Mouse (Mus musculus): ENCODE data around the gene Celsr3. TPM values are rescaled to one million over a fixed set of nuclear protein-coding genes. Genes with fewer than 3 reads are reported as not detected.
A peak's percentile ranks its signal among the peaks of the same experiment; 100 is the strongest.

Gene Celsr3
- total RNA-seq, 2 experiments from 2014 or later, result 0.14 TPM; not detected in 1

DNA sequence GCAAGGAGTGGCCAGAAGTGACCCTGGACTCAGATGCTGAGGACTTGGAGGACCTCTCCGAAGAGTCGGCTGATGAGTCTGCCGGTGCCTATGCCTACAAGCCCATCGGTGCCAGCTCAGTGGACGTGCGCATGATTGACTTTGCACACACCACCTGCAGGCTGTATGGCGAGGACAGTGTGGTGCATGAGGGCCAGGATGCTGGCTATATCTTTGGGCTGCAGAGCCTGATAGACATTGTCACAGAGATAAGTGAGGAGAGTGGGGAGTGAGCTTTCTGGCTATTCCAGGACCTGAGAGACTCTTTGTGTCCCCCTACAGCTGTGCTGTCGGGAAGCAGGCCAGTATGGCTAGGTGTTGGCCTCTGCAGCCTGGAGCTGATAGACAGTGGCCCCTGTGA, 20.4 kb upstream of the Celsr3 start:
- no peak for DNase-seq
- intact Hi-C loops (cut with DNase I), result loop anchor here (5.0 kb wide), 1 partner anchor 48 kb away; no protein-coding TSS in a partner anchor

DNA sequence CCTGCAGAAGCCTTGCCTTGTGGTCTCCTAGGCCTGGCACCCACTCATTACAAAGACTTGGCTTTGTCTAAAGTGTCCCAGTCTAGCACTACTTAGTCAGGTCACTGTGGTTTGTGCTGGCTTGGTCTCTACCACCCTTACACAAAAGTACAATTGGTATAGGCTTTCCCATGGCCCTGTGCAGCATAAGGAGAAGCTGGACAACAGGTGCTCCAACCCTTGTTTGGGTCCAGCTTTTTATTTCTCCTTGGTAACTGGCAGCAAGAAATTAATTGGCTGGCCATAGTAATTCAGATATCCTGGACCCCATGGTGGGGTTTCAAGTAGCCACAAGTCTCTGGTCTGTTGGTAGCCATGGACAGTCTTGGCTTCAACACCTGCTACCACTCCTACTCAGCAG, 19.7 kb upstream of the Celsr3 start:
- intact Hi-C loops (cut with DNase I), result loop anchor here (5.0 kb wide), 1 partner anchor 49 kb away; no protein-coding TSS in a partner anchor

DNA sequence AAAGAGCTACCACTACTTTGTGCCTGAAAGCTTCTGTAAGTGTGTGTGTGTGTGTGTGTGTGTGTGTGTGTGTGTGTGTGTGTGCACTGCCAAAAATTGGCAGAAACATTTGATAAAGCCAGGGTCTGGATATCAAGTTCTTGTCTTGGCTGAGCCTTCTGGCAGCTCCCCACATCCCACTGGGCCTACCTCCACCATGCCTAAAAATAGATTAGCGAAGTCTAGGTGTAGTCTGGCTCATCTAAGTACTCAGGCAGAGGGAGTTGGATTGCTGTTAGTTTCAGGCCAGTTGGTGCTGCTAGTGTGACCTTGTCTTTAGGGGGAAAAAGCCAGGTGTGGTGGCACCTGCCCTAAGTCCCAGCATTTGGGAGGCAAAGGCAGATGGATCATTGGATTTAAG, 19.3 kb upstream of the Celsr3 start:
- intact Hi-C loops (cut with DNase I), result loop anchor here (1.0 to 5.0 kb wide), 2 partner anchors 23 to 50 kb away; no protein-coding TSS in a partner anchor
- DNase-seq, result peak; percentile 31 to 44

More for the DNA sequence above, 19.7 kb upstream of the Celsr3 start:
- DNase-seq, result no peak

DNA sequence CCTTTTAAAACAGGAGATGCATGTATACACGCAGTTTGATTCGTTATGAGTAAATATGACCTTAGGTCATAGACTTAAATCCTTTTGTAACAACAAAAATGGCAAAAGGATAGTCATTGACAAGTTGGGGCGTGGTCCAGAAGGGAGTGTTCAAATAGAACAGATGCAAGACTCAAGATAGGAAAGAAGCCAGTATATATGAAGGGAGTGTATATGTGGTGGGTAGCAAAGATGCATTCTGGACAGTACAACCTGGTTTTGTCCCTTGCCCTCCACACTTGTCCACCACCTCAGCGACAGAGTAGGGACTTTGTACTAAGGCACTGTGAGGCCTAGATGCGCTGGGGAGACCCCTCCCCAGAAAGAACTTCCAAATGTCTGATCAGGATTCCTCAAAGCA, 18.4 kb upstream of the Celsr3 start:
- intact Hi-C loops (cut with DNase I), result loop anchor here (1.0 to 5.0 kb wide), 2 partner anchors 23 to 50 kb away; no protein-coding TSS in a partner anchor
- no peak for DNase-seq

DNA sequence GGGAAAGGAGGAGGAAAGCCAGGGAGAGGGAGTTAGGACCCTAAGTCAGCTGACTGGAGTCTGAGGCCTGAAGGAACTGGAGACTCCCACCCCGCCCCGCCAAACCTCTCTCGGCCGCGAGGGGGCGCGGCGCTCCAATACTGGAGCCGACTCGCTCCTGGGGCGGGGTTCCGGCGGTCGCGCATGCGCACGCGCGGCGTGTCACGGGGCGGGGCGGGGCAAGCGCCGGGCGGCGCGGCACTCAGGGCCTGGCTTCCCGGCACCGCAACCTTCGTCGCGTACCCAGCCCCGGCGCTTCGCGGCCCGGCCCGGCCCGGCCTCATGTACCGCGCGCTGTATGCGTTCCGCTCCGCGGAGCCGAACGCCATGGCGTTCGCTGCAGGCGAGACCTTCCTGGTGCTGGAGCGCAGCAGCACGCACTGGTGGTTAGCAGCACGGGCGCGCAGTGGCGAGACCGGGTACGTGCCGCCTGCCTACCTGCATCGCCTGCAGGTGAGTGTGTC, 17.9 kb upstream of the Celsr3 start, which contains the start of gene Nckipsd:
Gene Nckipsd, plus strand, starts transcription at position 206 of the 503 bp plus-strand sequence.
- intact Hi-C loops (cut with DNase I), result loop anchor here (5.0 kb wide), 1 partner anchor 51 kb away; no protein-coding TSS in a partner anchor
- DNase-seq, result peak; percentile 96 to 98

DNA sequence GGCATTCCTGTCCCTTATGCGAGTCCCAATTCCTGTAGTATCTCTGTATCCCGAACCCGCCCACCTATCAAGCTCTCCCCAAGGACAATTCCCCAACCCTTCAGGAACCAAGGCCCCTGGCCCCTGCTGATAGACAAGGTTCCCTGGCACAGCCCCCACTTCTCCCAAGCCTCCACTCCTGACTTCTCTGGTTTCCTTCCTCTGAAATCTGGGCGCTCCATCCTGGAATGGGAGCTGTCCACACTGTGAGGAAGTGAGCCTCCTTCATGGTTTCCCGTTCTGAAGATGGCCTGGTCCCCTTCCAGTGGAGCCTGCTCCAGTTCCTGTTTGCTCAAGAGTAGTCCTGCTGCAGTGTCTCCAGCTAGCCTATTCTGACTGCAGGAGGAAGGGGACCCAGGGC, 16.9 kb upstream of the Celsr3 start:
- DNase-seq, result peak; percentile 32 to 44
- intact Hi-C loops (cut with DNase I), result loop anchor here (5.0 kb wide), 1 partner anchor 52 kb away; no protein-coding TSS in a partner anchor

DNA sequence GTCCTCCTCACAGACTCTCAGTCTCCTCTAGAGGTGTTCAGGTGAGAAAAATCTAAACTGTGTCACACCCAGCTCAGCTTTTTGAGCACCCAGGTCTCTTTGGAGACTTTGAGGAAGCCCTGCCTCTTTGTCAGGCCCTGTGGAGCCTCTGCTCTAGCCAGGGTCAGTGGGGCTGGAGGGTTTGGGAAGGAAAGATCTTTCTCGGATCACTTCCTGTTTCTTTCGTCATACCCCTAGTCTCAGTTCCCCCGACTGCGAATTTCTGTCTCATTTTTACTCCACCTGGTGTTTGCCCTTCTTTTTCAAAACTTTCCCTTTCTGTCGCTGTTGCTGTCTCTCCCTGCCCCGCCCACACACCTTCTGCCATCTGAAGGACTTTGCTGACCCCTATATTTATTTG, 16.4 kb upstream of the Celsr3 start:
- intact Hi-C loops (cut with DNase I), result loop anchor here (5.0 kb wide), 1 partner anchor 52 kb away; no protein-coding TSS in a partner anchor

DNA sequence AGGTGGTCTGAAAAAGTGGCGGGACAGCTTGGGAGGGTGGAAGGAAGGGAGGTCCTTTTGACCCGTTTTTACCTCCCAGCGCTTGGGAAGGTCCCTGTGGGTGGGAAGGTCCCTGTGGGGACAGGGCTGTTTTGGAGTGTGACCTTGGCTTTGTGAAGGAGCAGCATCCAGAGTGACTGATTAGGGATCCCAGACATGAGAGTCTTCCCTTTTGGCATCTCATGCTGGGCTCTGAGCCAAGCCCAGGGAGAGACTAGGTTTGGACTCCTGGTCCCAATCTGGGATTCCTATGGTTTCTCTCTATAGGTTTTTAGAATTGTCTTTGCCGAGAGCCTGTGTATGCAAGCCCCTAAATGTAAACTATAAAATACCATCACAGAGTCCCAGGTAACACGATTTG, 15.6 kb upstream of the Celsr3 start:
- intact Hi-C loops (cut with DNase I), result no loop called here
- DNase-seq, result no peak

More for the DNA sequence above, 16.4 kb upstream of the Celsr3 start:
- DNase-seq, result no peak

DNA sequence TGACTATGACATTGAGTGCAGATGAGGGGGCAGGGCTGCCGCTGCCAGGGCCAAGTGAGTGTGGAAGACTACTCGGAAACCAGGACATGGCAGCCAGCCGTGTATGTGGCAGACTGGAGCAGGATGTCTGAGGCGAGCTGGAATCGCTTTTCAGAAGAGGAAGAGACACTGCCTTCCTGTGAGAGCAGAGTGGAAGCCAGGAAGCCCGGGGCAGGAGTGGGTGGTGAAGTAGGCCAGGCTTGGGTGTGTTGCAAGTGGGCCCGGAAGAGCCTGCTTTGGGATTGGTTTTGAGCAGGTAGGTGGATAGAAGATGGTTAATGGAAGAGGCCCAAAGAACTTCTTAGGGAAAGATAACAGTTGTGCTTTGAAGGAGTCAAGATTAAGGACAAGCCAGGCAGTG, 10.6 kb upstream of the Celsr3 start:
- intact Hi-C loops (cut with DNase I), result no loop called here
- no peak for DNase-seq

DNA sequence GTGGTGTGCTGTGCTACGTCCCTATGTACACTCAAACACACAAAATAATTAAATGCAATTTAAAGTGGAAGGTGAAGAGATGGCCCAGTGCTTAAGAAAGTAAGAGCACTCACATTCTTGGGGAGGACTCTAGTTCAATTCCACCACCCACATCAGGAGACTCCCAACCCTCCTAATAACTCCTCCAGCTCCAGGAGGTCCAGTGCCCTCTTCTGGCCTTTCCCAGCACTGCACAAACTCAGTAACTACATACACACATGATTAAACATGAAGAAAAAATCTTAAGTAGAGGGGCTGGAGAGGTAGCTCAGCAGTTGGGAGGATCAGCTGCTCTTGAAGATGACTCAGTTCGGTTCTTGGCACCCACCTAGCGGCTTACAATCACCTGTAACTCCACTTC, 6.6 kb upstream of the Celsr3 start:
- intact Hi-C loops (cut with DNase I), result loop anchor here (1.0 kb wide), 1 partner anchor 66 kb away; no protein-coding TSS in a partner anchor

DNA sequence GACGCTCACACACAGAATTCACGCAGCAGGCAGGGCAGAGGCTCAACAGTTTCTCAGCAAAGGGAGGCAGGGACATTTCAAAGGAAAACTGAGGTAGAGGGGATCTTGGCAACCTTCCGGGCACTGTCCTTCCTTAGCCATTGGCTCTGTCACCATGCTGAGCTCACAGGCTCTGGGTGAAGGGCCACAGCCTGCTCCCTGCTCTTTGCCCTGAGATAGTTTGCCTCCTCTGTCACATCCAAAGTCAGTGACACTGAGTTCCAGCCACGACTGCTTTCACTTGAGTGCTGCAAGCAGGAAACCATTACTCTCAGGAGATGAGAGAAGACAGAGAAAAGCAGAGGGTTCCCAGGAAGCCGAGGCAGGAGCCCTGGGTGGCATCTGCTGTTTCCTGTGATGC, 6.0 kb upstream of the Celsr3 start:
- no peak for DNase-seq
- intact Hi-C loops (cut with DNase I), result no loop called here

More for the DNA sequence above, 6.6 kb upstream of the Celsr3 start:
- DNase-seq, result peak; percentile 59 to 77

DNA sequence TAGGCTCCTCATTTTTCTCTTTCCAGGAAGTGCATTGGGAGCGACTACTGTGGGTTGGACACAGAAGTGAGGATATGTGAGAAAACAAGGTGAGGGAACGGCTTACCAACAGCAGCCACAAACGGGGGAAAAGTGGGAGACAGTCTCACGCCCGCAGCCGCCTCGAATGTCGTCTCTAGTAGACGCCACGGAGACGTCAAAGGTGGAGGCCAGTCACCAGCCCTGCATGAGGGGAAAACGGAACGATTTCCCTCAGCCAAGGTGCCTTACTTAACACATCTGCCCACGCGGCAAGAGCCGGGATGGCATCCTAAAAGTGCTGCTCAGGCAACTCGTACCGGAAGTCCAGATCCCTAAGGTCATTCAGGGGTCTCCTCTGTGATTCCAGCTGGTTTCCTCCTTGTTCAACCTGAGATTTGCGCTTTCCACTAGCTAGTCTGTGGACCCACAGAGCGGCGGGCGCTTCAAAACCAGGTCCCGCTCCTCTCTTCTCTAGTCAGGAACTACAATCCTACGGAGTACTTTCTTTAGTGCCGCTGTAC, 1.9 kb upstream of the Celsr3 start:
- DNase-seq, result no peak
- intact Hi-C loops (cut with DNase I), result no loop called here

DNA sequence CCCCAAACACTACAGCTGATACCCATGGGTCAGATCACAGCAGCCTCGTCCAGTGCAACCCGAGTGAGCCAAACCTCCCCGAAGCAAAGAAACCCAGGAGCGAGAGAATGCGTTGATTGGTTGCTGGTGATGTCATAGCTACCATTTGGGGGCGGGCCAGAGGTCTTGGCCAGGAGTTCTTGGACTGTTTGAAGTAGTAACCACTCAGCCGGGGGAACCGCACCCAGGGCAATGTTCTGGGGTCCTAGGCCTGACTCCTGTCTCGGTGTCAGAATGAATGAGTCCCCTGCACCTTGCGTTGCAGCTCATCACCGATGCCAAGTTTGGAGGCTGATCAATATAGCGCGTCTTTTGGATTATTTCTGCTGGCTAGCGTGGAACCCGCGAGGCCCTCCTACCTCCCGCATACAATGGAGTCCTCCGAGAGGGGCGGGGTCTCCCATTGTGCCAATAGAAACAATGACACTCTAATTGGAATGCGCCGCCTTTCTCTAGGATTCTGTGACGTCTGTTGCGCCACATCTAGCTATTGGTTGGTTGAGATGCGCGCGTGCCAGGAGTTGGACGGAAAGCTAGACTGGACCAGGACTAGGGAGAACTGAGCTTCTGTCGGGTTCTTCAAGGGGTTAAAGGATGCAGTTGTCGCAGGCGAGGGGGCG, 1.2 kb upstream of the Celsr3 start:
- no peak for DNase-seq
- intact Hi-C loops (cut with DNase I), result no loop called here

DNA sequence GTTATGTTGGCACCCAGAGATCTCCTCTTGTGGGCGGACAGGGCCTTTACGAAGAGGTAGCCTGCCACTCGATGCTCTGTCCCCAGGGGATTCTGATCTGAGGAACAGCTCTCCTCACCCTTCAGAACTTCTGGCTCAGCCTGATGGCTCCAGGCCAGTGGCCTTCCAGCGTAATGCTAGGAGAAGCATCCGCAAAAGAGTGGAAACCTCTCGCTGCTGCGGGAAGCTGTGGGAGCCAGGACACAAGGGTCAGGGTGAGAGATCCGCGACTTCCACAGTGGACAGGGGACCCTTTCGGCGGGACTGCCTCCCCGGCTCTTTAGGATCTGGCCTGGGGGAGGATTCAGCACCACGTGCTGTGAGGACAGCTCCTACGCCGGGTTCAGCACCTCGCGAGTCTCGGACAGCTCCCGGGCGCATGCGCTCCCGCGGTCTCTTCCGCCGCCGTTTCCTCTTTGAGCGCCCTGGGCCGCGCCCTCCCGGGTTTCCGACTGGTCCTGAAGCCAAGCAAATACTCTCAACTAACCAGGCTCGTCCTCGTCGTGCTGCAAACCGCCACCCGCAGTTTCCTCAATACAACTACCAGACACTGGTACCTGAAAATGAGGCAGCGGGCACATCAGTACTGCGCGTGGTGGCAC, 700 bp downstream of the Celsr3 start:
- intact Hi-C loops (cut with DNase I), result no loop called here

DNA sequence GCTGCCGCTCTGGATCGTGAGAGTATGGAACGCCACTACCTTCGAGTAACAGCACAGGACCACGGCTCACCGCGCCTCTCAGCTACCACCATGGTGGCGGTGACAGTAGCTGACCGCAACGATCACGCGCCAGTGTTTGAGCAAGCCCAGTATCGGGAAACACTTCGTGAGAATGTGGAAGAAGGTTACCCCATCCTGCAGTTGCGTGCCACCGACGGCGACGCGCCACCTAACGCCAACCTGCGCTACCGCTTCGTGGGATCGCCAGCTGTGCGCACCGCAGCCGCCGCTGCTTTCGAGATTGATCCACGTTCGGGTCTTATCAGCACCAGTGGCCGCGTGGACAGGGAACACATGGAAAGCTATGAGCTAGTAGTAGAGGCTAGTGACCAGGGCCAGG, 1.3 kb downstream of the Celsr3 start:
- DNase-seq, result no peak
- intact Hi-C loops (cut with DNase I), result no loop called here

More for the DNA sequence above, 700 bp downstream of the Celsr3 start:
- DNase-seq, result peak; percentile 86 to 88

DNA sequence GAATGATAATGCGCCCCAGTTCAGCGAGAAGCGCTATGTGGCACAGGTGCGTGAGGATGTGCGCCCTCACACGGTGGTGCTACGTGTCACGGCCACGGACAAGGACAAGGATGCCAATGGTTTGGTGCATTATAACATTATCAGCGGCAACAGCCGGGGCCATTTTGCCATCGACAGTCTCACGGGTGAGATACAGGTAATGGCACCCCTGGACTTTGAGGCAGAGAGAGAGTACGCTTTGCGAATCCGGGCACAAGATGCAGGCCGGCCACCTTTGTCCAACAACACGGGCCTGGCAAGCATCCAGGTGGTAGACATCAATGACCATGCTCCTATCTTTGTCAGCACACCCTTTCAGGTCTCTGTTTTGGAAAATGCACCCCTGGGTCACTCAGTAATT, 1.8 kb downstream of the Celsr3 start:
- intact Hi-C loops (cut with DNase I), result no loop called here
- no peak for DNase-seq

DNA sequence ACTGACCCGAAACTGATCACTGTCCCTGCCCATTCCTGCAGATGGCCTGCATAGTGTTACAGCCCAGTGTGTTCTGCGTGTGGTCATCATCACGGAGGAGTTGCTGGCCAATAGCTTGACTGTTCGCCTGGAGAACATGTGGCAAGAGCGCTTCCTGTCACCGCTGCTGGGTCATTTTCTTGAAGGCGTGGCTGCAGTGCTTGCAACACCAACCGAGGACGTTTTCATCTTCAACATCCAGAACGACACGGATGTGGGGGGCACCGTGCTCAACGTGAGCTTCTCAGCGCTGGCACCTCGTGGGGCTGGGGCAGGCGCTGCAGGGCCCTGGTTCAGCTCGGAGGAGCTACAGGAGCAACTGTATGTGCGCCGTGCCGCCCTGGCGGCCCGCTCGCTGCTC, 5.5 kb downstream of the Celsr3 start:
- intact Hi-C loops (cut with DNase I), result no loop called here
- DNase-seq, result no peak

DNA sequence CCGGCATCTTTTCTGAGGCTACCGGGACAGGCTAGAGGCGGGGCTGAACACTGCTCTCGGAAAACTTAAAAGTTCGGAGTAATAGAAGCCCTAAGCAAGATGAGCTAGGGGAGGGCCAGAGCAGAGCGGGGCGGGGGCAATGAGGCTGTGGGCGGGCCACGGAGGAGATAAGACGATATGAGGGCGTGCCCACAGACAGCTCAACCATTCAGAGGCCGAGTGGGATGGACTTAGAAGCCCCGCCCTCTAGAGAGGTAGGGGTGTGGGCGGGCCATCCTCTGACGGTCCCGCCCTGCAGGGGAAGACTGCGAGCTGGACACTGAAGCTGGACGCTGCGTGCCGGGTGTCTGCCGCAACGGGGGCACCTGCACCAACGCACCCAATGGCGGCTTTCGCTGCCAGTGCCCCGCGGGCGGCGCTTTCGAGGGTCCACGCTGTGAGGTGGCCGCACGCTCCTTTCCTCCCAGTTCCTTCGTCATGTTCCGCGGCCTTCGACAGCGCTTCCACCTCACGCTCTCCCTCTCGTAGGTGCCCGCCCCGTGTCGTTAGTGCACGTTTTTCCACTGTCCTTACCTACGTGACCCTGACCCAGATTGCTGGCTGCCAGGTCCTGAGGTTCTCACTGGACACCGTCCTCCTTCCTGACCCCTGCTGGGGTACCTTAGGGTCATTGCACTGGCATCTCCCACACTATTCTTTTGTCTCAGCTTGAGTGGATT, 6.4 kb downstream of the Celsr3 start:
- intact Hi-C loops (cut with DNase I), result no loop called here
- DNase-seq, result peak; percentile 69 to 79

DNA sequence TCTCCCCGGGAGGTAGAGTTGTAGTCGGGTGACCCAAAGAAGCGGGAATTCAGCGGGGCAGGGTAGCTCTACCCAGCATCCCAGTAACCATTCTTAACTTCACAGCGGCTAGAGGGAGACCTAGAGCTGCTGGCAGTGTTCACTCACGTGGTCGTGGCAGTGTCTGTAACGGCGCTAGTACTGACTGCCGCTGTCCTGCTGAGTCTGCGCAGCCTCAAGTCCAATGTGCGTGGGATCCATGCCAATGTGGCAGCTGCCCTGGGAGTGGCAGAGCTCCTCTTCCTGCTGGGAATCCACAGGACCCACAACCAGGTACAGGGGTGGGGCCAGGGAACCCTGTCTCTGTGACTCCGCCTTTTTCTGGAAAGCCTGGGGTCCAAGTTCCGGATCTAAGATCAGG, 16.9 kb downstream of the Celsr3 start:
- DNase-seq, result peak; percentile 32 to 36
- intact Hi-C loops (cut with DNase I), result no loop called here

DNA sequence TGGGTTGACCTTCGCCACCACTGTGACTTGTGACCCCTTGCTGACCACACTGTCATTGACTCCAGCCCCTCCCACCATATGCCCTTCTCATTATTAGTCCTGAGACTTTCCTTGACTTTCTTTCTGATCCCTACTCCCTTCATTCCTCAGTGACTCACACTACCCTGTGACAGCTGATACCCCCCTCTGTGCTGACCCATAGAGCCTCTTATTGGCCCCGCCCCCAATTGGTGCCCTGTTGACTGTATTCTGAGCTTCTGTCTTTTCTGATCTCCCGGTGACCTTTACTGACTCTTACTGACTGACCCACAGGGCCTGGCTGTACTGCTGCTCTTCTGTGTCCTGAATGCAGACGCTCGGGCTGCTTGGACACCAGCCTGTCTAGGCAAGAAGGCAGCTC, 19.3 kb downstream of the Celsr3 start:
- intact Hi-C loops (cut with DNase I), result no loop called here
- no peak for DNase-seq

DNA sequence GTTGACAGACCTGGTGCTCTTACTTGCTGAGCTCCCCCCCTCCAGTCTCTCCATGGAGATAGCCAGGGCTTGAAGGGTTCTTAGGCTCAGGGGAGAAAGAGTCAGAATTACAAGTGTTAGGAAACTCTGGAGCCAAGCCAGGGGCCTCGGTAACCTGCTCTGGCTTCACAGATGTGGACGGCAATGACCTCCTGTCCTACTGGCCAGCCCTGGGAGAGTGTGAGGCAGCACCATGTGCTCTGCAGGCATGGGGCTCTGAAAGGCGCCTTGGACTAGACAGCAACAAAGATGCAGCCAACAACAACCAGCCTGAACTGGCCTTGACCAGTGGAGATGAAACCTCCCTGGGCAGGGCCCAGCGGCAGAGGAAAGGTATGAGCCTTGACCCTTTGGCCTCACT, 21.3 kb downstream of the Celsr3 start:
- no peak for DNase-seq
- intact Hi-C loops (cut with DNase I), result no loop called here
